Mouse (Mus musculus) heart, postnatal 14 days (tissue): ENCODE data around the gene Mtx1. TPM values are rescaled to one million over a fixed set of nuclear protein-coding genes. Genes with fewer than 3 reads are reported as not detected.

Experiments
- DNase-seq, 2 experiments: peaks; one replicate each; pipeline ENCODE4 v3.0.0; 2021 to 2022
- intact Hi-C: fragments of 180-260 bp; cut with DNase I; formaldehyde crosslinking; loops from one replicate; pipeline ENCODE4 v1.15.1; 2025
- long read RNA-seq, 2 experiments: library from polyadenylated mRNA; stranded (forward); transcript quantifications; one replicate each; pipeline ENCODE4 v2.0.0; 2021
- total RNA-seq, 2 experiments: library from RNA; stranded (reverse); gene quantifications; 2 replicates each; pipeline ENCODE4 v1.2.3; 2021

Mtx1 gene
- 10 to 100 TPM; 64.8 to 69.8 TPM for total RNA-seq
- long read RNA-seq, experiment 1, transcript Mtx1-201 (8 exons, 1,617 nt): major isoform, 29 of 37 reads
- long read RNA-seq, experiment 1, partial matches to known transcripts: 5 of 37 reads
- long read RNA-seq, experiment 1, other reads (novel, unspliced or antisense): 2 of 37 reads
- long read RNA-seq, experiment 2, transcript Mtx1-201 (8 exons, 1,617 nt): major isoform, 19 of 35 reads
- long read RNA-seq, experiment 2, partial matches to known transcripts: 13 of 35 reads
- long read RNA-seq, experiment 2, other reads (novel, unspliced or antisense): 2 of 35 reads

- intact Hi-C loops: no loop called here
- DNase-seq: no peak
Measured at GRCm38 (mm10) chr3:89226900-89227299, at the start of gene Mtx1. Gene Mtx1 (minus strand): TSS chr3:89227088.

- DNase-seq: no peak
- intact Hi-C loops: no loop called here
Measured at GRCm38 (mm10) chr3:89276061-89276460, 49.2 kb upstream of the Mtx1 start.

- intact Hi-C loops: no loop called here
- peak; percentile 40 to 56 for DNase-seq
Measured at GRCm38 (mm10) chr3:89271760-89272159, 44.9 kb upstream of the Mtx1 start.

GRCm38 (mm10) chr3:89270891-89271290, 44.0 kb upstream of the Mtx1 start:
- peak; percentile 53 to 60 for DNase-seq
- intact Hi-C loops: no loop called here

- peak; percentile 93 to 94 for DNase-seq
- intact Hi-C loops: no loop called here
Measured at GRCm38 (mm10) chr3:89270051-89270755, 43.3 kb upstream of the Mtx1 start, which contains the start of gene Slc50a1. Gene Slc50a1 (minus strand): TSS chr3:89270570.

- intact Hi-C loops: no loop called here
- DNase-seq: no peak
Measured at GRCm38 (mm10) chr3:89268916-89269315, 42.0 kb upstream of the Mtx1 start.

GRCm38 (mm10) chr3:89266439-89266893, 39.6 kb upstream of the Mtx1 start:
- intact Hi-C loops: loop anchor here (2.0 kb wide), 1 partner anchor 16 kb away; no protein-coding TSS in a partner anchor

GRCm38 (mm10) chr3:89262417-89262816, 35.5 kb upstream of the Mtx1 start:
- intact Hi-C loops: no loop called here
- peak; percentile 37 to 56 for DNase-seq

More at GRCm38 (mm10) chr3:89266439-89266893, 39.6 kb upstream of the Mtx1 start:
- peak; percentile 73 to 80 for DNase-seq

- intact Hi-C loops: no loop called here
- no peak for DNase-seq
Measured at GRCm38 (mm10) chr3:89260211-89260610, 33.3 kb upstream of the Mtx1 start.

- no peak for DNase-seq
- intact Hi-C loops: no loop called here
Measured at GRCm38 (mm10) chr3:89259076-89259475, 32.2 kb upstream of the Mtx1 start, which contains the start of gene Dpm3. Gene Dpm3 (plus strand): TSS chr3:89259358.

- intact Hi-C loops: no loop called here
- peak in 1 of 2 experiments; percentile 51 for DNase-seq
Measured at GRCm38 (mm10) chr3:89256177-89256576, 29.3 kb upstream of the Mtx1 start.

- DNase-seq: no peak
- intact Hi-C loops: no loop called here
Measured at GRCm38 (mm10) chr3:89254994-89255393, 28.1 kb upstream of the Mtx1 start.

GRCm38 (mm10) chr3:89251365-89251895, 24.5 kb upstream of the Mtx1 start:
- peak; percentile 68 to 69 for DNase-seq
- intact Hi-C loops: loop anchor here (2.0 kb wide), 1 partner anchor 15 kb away; no protein-coding TSS in a partner anchor

GRCm38 (mm10) chr3:89250435-89251040, 23.6 kb upstream of the Mtx1 start:
- intact Hi-C loops: loop anchor here (1.0 to 2.0 kb wide), 3 partner anchors 16 to 58 kb away; no protein-coding TSS in a partner anchor
- DNase-seq: peak; percentile 74 to 77

GRCm38 (mm10) chr3:89247466-89247865, 20.6 kb upstream of the Mtx1 start:
- DNase-seq: no peak
- intact Hi-C loops: no loop called here

GRCm38 (mm10) chr3:89246261-89247100, 19.6 kb upstream of the Mtx1 start, which contains the start of gene Trim46:
Gene Trim46 (minus strand): TSS chr3:89246309.
- peak; percentile 90 to 92 for DNase-seq
- intact Hi-C loops: no loop called here

GRCm38 (mm10) chr3:89245688-89246171, 18.8 kb upstream of the Mtx1 start, which contains the start of gene Krtcap2:
Gene Krtcap2 (plus strand): TSS chr3:89245966.
- intact Hi-C loops: no loop called here
- DNase-seq: peak; percentile 33 to 36

- intact Hi-C loops: no loop called here
- no peak for DNase-seq
Measured at GRCm38 (mm10) chr3:89244982-89245687, 18.2 kb upstream of the Mtx1 start.
